Mouse (Mus musculus) bone marrow macrophage, adult 2 months (primary cell): Measurements from ENCODE around the gene BC067074.

Experiments
- CTCF ChIP-seq: IDR thresholded peaks from 2 replicates; pipeline ENCODE4 v1.5.1; 2012; ENCODE audit warnings: low read depth, mild to moderate bottlenecking, low read length, moderate library complexity
- POLR2A ChIP-seq: IDR thresholded peaks from 2 replicates; pipeline ENCODE4 v1.6.1; 2012; ENCODE audit warnings: mild to moderate bottlenecking, low read depth, low read length, borderline replicate concordance

- TF ChIP-seq CTCF: no peak
- TF ChIP-seq POLR2A: no peak
Measured at GRCm38 (mm10) chr13:113368931-113369579, 76.1 kb downstream of the BC067074 start.
